Mouse (Mus musculus) mouse trophoblast stem cell (cell line): ENCODE results near the gene F11r.

ENCODE experiments used
- in situ Hi-C, 2 experiments: fragments of 300-500 bp; cut with MseI, MboI; formaldehyde crosslinking; loops; 2 replicates in 1 of 2; 3 replicates in 1 of 2; pipeline ENCODE4 v1.15.1; 2025

F11r gene

DNA sequence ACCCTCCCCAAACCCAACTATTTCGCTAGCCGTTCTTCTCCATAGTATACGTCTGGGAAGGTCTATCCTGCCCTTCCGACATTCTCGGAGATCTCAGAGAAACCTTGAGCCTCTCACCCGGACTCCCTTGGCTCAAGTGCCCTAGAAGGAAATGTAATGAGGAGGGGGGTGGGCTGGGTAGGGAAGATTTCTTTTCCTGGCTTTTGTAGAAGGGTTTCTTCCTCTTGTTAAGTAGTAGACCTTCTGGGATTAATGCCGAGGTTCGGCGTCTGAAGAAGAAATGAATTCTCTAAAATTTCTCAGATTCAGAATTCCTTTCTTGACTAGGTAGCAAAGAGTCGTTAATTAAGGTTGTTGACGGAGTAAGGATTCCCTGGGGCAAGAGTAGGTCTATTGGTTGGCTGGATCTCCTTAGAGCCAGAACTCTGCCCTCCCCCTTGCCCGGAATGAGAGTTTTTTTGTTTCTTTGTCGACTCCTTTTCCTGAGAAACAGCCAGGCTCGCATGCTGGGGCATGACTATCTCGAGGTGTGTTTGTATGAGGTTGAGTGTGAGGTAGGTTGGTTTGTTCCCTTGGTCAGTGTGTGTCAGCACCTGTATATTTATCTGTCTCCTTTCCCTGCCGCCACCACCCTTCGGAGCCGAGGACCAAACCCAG, 807 bp downstream of the F11r start:
- in situ Hi-C loops = no loop called here

GRCm38 (mm10) chr1:171439072-171439471, 1.7 kb downstream of the F11r start:
- in situ Hi-C loops = no loop called here

DNA sequence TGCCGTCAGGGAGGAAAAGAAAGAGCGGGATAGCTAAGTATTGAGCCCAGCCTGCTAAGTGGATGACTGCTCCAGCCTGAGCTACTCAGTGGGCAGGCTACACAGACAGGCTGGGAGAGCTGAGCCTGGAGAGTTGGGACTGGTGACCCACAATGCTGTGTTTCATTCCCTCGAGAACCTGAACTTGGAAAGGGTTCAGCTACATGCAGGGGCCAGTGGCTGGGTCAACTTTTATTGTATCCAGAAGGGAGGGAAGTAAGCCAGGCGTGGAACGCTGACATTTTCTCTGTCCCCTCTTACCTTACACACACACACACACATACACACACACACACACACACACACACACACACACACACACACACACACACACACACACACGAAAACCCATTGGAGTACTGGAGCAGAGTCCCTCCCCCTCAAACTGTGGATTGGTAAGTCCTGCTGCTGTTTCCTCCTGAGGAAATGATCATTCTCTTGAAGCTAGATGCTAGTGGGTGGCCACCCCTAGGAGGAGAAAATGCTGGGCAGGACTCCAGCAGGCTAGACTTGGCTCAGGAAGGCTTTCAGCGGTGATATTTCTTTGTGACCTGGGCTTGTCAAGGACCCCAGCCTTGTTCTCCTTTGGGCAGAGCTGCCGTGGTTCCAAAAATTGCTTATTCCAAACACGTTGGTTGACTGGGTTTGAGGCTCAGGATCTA, 2.8 kb downstream of the F11r start:
- in situ Hi-C loops = no loop called here

- in situ Hi-C loops = no loop called here
Measured at GRCm38 (mm10) chr1:171441466-171442412, 4.4 kb downstream of the F11r start.

- in situ Hi-C loops = no loop called here
Measured at GRCm38 (mm10) chr1:171442413-171442760, 5.1 kb downstream of the F11r start.

GRCm38 (mm10) chr1:171445050-171445449, 7.7 kb downstream of the F11r start:
- in situ Hi-C loops = no loop called here

DNA sequence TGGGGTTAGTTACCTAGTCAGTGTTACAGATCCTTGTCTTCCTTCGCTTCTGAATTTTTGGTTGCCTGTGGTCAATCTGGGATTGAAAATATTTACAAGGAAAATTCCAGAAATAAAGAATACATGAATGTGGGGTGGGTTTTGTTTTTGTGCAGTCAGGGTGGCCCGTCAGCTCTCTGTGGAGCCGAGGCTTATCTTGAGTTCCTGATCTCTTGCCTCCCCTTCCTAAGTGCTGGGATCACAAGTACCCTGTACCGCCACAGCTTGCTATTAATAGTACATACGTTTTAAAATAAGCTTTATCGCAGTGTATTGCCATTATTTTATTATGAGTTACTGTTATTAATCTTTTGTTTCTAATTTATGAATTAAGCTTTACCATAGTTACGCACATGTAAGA, 9.5 kb downstream of the F11r start:
- in situ Hi-C loops = no loop called here

DNA sequence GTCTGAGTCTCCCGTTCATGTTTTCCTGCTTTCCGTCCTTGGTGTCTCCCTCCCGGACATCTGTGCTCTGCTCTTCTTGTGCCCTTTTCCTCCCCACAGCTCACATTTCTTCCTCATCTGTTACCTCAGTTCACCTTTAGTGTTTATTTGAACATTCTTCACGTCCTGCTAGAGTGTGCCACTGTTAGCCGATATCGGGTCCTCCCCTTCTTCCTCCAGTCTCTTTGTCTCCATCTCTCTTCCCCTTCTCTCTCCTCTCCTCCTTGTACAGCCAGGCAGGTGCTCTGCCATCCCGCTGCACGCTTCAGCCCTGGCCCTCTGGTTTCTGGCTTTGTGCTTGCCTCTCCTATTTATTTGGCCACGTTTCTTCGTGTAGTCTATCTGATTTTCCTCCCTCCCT, 10.4 kb downstream of the F11r start:
- in situ Hi-C loops = no loop called here

DNA sequence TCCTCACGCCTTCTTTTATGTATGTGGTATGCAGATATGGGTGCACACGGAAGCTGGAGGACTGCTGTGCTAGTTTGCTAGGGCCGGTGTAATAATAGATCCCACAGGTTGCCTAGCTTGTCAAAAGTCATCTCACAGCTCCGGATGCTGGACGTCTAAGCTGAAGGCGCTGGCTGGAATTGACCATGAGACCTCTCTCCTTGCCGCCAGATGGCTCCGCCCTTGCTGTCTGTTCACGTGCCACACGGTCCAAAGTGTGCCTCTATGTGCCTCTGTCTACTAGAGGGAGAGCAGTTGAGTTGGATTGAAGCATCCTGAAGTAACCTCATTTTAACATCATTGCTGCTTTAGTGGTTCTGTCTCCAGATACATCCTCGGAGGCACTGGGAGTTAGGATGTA, 12.7 kb downstream of the F11r start:
- in situ Hi-C loops = no loop called here

GRCm38 (mm10) chr1:171451001-171451400, 13.7 kb downstream of the F11r start:
- in situ Hi-C loops = no loop called here

GRCm38 (mm10) chr1:171452522-171452921, 15.2 kb downstream of the F11r start:
- in situ Hi-C loops = no loop called here

- in situ Hi-C loops = no loop called here
Measured at GRCm38 (mm10) chr1:171452923-171453322, 15.6 kb downstream of the F11r start.

- in situ Hi-C loops = no loop called here
Measured at GRCm38 (mm10) chr1:171454926-171455325, 17.6 kb downstream of the F11r start.

GRCm38 (mm10) chr1:171457568-171457967, 20.2 kb downstream of the F11r start:
- in situ Hi-C loops = no loop called here

DNA sequence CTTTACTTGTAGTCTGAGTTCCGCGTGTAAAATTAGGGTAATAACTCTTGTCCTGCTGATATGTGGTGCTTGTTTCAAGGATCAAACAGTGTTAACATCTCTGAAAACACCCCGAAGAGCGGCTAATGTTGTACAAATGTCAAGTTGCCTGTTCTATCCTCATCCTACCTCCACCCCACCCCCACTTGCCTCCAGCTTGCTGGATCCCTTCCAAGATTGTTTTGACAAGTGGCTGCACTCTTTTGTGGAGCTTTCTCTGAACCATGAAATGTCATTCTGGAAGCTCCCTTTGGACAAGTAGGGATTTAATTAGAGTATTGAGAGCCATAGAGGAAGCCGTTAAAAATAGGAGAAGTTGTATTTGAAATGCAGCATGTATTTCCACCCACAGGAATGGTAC, 22.5 kb downstream of the F11r start:
- in situ Hi-C loops = no loop called here

DNA sequence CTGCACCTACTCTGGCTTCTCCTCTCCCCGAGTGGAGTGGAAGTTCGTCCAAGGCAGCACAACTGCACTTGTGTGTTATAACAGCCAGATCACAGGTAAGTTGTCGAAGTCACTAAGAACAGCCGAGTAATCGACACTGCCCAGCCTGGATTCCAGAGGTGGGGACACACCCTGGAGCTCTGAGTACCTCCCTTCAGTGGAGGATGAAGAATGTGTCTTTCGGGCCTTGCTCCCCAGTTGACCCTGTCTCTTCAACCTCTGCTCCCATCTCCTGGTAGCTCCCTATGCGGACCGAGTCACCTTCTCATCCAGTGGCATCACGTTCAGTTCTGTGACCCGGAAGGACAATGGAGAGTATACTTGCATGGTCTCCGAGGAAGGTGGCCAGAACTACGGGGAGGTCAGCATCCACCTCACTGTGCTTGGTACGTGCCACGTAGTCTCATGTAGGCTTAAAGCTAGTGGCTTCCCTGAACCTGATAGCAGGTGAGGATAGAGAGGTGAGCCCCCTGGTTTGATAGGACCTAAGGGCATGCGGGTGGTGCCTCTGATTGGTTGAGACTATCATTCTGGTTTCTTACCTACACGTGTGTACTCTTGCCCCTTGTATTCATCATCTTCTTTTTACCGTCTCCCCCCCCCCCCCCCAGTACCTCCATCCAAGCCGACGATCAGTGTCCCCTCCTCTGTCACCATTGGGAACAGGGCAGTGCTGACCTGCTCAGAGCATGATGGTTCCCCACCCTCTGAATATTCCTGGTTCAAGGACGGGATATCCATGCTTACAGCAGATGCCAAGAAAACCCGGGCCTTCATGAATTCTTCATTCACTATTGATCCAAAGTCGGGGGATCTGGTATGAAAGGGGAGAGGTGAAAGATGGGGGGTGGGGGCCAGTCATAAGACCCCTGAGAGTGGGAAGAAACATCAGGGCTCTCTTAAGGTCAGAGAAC, 23.5 kb downstream of the F11r start:
- in situ Hi-C loops = no loop called here

- in situ Hi-C loops = no loop called here
Measured at GRCm38 (mm10) chr1:171463133-171463532, 25.8 kb downstream of the F11r start.

DNA sequence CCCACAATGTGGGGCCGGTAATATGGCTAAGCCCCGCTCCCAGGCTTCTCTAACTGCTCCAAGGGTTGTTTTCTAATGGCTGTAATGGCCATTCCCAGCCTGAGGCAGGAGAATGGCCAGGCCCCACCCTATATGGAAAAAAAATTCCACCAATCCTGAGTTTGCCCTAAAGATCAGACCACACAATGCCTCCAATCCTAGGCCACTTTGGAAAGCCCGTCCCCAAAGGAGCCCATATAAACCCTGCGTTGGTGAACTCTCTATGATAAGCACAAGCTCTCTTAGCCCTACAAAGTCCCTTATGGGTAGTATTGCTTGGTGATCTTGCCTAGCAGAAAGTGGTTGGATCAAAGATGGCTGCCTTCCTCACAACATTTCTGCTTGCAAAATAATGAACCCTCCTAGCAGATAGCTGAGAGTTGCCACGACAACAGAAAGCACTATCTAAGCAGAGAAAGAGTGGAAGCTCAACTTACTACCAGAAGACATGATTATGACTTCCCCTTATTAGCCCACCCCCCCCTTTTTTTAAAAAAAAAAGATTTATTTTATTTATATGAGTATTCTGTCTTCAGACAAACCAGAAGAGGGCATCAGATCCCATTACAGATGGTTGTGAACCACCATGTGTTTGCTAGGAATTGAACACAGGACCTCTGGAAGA, 28.5 kb downstream of the F11r start:
- in situ Hi-C loops = no loop called here

- in situ Hi-C loops = no loop called here
Measured at GRCm38 (mm10) chr1:171466565-171466964, 29.2 kb downstream of the F11r start.

DNA sequence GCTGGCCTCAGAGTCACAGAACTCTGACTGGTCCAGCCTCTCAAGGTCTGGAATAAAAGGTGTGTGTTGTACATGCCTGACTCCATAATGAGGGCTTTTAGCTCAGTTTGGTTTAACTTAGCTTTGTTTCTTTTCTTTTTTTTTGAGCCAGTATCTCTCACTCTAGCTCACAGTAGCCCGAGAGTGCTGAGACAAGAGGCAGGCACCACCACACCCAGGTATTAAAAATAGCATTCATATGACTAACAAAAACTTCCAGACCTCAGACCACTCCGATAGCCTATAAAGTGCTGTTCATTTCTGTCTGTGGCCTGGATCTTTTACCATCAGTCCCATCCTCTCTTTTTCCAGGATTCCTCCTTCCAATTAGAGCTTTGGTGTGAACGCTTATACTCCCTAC, 32.3 kb downstream of the F11r start:
- in situ Hi-C loops = loop anchor here in 1 of 2 experiments (10.0 kb wide), 1 partner anchor 105 kb away; the partner anchor contains the start of gene Klhdc9
